Mouse (Mus musculus) skeletal muscle tissue, adult 2 months (tissue): ENCODE data around the gene Erbb3.
"Not testable (repeated sequence)": the region's sequence is repeated elsewhere in the genome, so short reads cannot be mapped to it uniquely, and the experiment has no call there.

Source experiments
- DNase-seq: peaks from one replicate; pipeline ENCODE4 v3.0.0-alpha.2; 2012; ENCODE audit warnings: low read depth, low spot score

The Erbb3 gene

DNA sequence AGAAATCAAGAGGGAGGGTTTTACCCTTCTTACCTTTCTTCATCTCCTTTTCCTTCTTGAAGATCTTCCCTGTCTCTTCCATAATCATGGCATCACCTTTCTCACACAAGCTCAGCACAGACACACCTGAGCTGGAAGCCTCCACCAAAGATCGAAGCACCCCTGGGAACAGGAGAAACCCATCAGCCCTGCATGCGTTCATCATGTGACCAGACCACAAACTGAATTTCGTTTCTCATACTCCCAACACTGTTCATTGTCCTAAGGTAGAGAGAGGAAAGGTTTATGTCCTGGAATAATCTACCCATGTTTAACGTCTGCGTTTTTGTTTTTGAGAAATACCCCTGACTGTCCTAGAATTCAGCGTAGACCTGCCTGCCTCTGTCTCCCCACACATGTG lies 25.9 kb downstream of the Erbb3 start:
- no peak for DNase-seq

DNA sequence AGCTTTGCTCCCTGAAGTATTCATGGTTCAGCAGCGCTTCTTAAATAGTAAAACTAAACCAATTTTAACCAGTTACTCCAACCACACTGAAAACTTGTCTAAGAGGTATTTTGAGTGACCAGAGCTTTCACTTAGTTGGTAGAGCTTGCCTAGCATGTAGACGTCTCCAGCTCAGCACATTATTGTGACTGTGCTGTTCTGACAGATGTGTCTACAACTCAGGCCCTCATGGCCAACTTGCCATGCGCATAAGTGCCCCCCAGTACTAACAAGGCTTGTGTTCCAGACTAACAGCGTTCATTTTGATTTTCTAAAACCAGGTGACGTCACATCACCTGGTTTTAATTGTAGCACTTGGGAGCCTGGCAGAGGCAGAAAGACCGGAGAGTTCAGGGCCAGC lies 32.5 kb downstream of the Erbb3 start:
- no peak for DNase-seq

DNA sequence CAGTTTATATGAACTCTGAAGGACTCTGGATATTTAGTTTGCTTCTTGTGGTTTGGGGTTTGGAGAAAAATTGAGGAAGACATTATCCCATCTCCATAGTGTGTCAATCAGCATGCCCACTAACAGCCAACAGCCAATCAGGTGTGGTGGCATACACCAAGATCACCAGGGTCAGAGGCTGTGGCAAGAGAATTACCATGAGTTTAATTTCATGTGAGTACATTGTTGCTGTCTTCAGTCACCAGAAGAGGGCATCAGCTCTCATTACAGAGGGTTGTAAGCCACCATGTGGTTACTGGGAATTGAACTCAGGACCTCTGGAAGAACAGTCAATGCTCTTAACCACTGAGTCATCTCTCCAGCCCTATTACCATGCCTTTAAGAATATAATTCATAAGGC lies 33.2 kb downstream of the Erbb3 start:
- DNase-seq, result no peak

GRCm38 (mm10) chr10:128555567-128555966 lies 33.9 kb downstream of the Erbb3 start:
- not testable (repeated sequence) for DNase-seq

GRCm38 (mm10) chr10:128550144-128550823 lies 39.2 kb downstream of the Erbb3 start:
- DNase-seq, result not testable (repeated sequence)

GRCm38 (mm10) chr10:128549682-128550057 lies 39.8 kb downstream of the Erbb3 start:
- DNase-seq, result not testable (repeated sequence)

DNA sequence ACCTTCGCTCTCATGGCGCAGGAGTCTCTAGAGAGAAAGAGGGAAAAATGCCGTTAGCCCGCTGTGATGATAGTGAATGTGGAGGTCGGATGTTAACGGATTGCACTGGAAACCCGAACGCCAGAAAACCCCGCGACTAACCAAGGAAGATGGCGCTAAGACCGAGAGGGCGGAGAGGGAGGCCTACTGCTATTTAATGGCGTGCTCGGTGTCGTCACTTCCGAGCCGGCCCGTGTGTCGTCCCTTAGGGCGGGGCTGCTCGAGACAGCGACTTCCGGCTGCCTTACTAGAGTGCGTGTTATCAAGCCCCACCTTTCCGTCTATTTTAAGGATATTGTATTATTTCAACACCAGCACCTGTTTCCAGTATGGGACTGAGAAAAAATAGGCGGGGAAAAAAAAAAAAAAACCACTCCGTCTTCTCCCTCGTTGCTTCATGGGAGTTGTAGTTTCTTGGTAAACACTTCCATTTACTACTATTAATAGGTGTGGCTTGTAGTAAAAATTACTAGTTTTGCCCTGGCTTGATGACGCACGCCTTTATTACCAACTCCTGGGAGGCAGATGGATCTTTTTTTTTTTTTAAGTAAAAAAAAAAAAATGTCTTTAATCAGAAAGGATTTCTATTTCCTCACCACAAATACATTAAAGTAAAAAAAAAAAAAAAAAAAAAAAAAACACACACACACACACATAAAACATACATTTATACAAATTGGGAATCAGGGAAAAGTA lies 40.3 kb downstream of the Erbb3 start, which contains the start of gene Rpl41:
Rpl41 (minus strand) TSS at position 359 of the 735 bp plus-strand sequence.
- peak; percentile 98 for DNase-seq

DNA sequence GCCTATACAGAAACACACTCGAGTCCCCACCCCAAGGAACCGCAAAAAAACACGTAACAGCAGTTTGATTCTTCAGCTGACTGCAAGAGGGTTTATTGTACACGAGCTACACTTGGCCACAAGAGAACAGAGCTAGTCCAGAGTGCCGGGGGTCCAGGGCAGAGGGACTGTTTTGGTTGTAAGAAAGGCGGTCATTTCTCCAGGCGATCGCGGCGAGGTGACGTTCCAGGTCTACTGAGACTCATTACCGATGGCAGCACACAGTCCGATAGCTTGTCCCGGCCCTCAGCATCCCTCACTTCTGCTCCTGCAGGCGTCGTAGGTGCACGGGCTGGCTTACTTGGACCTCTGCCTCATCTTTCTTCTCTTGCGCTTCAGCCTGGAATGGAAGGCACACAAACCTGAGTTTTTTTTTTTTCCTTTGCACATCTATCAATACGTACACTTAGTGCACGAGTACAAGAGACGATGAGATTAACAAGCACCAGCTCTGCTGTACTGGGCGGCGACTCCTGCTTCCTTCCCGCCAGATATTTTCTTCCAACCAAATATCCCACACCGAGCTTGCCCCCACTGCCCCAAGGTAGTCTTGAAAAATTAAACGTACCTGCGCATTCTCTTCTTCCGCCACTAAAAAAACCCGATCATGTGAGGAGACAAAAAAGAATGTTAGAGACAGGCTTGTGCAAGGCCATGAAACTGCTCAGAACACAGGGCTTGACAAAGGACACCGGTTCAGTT lies 41.2 kb downstream of the Erbb3 start:
- not testable (repeated sequence) for DNase-seq

GRCm38 (mm10) chr10:128547361-128548032 lies 42.0 kb downstream of the Erbb3 start, which contains the start of gene Zc3h10:
Zc3h10 (minus strand) TSS chr10:128547774.
- DNase-seq, result peak; percentile 98

GRCm38 (mm10) chr10:128546787-128547186 lies 42.7 kb downstream of the Erbb3 start:
- DNase-seq, result no peak

- DNase-seq, result peak; percentile 68
These were observed 43.1 kb downstream of the Erbb3 start for GRCm38 (mm10) chr10:128546361-128546760.

- DNase-seq, result no peak
These were observed 43.9 kb downstream of the Erbb3 start for GRCm38 (mm10) chr10:128545570-128545898.

DNA sequence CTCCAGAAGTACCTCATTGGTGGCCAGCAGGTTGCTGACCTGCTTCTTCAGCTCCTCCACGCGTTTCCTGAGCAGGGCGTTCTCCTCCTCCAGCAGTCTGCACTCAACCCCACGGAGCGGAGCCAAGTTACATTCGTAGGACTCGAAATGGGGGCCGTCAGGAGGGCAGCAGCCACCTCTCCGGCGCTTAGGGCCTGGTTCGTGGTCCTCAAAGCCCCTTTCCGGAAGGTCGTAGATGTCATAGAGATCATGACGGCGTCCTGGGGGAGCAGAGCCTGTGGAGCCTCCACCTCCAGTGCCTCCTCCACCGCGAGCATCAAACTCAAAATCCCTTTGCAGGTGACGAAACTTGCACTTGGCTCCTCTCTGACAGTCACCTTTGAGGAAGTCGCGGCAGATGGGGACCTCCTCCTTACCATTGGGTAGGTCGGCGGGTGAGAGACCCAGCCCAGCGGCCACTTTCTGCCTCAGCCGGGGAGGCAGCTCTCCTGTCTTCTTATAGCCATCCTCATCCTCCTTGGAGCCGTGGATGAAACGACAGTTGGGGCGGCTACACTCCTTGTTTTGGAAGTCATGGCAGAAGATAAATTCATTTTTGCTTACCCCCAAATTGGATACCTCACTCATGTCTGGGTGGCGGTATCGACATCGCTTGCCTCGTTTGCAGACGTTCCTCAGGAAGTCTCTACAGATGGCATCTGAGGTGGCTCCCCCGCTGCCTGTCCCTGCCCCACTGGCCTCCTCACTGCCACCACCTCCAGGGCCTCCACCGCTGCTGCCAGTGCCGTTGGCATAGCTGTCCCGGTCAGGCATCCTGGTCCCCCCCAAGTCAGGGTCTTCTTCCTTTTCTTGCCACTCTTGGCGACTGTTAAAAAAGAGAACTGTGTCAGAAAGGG lies 44.5 kb downstream of the Erbb3 start:
- DNase-seq, result no peak

DNA sequence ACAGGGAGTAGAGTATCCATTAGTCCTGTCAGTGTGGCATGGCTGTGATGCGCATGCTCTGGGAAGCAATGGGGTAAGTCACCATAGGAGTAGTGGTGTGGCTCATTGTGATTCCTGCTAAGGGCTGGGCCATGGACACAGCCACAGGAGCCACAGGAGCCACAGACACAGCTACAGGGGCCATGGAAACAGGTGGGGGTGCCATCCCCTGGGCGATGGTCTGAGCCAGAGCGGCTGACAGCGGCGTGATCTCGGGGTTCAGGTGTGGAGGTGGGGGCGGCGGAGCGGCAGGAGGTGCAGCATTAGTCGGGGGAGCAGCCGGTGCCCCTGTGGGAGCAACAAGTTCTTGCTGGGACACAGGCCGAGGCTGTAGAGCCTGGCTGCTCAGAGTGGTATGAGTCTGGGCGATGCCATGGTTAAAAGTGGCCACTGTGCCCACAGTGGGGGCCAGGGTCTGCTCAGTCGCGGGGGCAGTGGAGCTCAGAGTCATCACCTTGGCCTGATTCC lies 45.2 kb downstream of the Erbb3 start:
- DNase-seq, result no peak

DNA sequence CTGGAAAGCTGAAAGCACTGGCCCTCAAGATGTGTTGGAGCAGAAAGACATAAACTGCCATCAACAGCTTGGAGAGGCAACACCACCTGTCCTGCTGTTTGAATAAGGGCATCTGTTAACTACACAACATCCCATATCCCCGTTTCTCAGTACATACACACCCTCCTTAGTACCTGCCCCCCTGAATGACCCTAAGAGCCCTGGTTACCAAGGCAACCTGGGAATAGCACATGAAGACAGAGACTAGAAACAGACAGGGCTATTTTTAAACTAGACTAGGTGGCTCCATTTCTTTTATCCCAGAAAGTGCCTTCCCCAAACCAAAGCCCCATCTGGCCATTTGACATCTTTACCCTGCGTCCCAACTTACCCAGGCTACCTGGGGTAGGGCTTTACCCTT lies 46.4 kb downstream of the Erbb3 start:
- no peak for DNase-seq

DNA sequence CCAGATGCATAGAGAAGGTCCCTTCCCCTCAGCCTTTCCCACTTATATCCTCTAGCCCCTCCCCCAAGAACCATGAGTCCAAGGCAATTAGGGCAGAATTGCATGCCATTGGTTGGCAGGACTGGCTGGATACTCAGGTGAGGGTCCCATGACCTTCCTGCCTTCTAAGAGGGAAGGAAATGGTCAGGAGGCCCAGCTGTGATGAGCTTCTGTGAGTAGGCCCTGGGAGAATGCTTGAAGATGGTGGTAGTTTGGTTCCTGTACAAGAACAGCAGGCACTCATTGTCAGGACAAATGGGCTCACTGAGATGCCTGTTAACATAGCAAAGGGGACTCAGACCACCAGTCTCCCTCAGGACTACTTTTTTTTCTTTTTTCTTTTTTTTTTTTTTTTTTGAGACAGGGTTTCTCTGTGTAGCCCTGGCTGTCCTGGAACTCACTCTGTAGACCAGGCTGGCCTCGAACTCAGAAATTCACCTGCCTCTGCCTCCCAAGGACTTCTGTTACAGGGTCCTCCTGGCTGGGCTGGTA lies 51.0 kb downstream of the Erbb3 start:
- no peak for DNase-seq

GRCm38 (mm10) chr10:128536266-128536940 lies 53.0 kb downstream of the Erbb3 start:
- DNase-seq, result peak; percentile 87

- no peak for DNase-seq
These were observed 53.7 kb downstream of the Erbb3 start for GRCm38 (mm10) chr10:128535624-128536265.

DNA sequence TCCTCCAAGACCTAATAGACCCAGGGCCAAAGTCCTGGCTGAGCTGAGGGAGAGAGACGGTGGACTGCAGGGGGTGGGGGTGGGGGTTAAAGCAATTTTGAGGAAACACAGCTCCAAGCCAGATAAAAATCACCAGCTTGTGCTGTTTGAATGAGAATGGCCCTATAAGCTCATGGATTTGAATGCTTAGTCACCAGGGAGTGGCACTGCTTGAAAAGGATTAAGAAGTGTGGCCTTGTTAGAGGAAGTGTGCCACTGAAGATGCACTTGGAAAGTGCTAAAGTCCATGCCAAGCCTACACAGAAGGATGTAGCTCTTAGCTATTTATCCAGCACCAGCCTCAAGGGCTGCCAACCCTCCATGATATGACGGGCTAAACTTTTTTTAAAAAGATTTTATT lies 54.2 kb downstream of the Erbb3 start:
- DNase-seq, result no peak
